Mouse (Mus musculus) forelimb bud, embryonic 11.5 days (tissue): ENCODE measurements around the gene Guca1b.
A peak's percentile ranks its signal among the peaks of the same experiment; 100 is the strongest.

Experiments used
- DNase-seq: peaks from one replicate; pipeline ENCODE4 v3.0.0-alpha.2; 2012; ENCODE audit warnings: low read depth, low spot score

The Guca1b gene

DNA sequence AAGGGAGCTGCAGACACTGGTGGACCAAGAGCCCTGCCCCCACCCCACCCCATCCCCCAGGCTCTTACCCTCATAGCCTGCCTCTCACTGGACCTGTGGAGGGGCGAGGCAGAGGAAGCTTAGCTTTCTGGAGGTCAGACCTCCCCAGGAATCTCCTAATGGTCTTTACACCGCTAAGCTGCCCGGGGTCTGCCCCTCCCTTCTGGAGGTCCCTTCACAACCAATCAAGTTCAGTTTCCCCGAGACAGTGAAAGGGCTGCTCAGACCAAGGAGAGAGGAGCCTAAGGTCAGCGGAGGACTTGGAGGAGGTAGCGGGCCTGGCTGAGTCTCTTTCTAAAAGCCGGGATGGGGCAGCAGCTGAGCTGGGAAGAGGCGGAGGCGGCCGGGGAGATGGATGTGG lies at the start of gene Guca1b:
Gene Guca1b, plus strand, starts transcription at position 249 of the 400 bp plus-strand sequence.
- no peak for DNase-seq

DNA sequence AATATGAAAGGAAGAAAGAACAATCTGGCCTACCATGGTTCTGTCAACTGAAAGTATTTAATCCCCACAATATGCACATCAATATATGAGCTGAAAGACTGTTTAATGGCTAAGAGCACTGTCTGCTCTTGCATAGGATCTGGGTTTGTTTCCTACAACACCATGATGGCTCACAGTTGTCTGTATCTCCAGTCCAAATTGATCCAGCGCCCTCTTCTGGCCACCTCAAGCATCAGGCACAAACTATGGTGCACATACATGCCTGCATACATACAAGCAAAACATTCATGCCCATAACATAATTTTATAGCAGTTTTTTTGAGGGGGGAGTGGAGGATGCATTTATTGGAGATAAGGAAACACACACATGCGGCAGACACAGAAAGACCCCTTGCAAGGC lies 42.1 kb upstream of the Guca1b start:
- DNase-seq, result no peak

DNA sequence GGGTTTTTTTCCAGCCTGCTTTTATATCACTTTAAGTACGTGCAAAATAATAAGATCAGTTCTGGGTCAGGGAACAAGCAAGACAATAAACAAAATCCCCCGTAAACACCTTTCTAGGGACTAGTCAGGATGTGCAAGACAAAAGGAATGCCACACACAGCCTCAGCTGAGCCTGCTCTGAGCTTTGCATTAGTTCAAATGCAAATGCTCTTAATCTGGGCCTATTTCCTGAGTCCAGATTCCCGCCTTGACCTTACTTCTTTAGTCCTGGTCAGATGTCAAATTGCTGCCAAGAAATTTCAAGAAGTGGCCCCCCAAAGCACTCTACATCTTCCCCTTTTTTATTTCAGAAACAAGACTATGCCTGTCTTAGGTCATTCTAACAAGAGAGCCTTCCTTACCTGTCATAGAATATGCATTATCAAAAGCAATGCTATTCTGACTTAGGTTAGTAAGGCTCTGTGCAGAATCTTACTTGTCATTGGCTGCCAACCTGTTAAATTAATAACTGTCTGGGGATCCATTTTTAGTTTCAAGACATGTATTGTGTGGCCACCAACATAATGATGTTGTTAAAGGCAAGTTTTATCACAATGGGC lies 35.4 kb upstream of the Guca1b start:
- DNase-seq, result no peak

DNA sequence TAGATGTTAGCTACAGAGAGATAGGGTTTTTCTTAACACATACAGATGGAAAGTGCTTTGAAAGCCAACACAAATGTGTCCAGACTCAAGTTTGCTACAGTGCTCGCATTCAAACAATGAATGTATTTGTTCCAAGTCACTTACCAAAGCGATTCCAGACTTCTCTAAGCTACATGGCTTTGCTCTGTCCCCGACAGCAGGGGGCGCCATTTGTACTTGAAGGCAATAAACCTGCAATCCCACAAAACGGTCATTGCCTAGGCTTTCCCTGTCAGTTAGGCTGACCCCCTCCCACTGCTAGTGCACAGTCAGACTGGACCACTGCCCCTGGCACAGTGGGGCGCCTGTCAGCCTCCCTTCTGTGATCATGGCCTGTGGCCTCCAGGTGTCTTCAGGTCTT lies 25.2 kb upstream of the Guca1b start:
- DNase-seq, result peak; percentile 14

DNA sequence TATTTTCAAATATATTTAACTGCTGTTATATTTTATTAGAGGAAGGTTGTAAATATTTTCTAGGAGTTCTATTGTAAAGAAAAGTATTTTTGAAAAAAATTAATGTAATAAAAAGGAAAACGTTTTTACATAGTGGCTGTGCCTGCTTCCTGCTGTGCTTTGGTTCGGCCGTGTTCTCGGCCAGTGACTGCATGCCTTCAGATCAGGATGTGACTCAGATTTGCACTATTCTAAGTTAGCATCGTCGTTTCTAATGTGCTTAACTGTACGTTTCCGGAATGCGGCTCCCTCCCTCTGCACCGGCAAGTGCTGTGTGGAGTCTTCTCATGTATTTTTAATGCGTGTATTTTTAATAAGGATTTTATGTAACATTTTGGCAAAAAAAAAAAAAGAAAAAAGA lies 23.9 kb upstream of the Guca1b start:
- DNase-seq, result no peak

DNA sequence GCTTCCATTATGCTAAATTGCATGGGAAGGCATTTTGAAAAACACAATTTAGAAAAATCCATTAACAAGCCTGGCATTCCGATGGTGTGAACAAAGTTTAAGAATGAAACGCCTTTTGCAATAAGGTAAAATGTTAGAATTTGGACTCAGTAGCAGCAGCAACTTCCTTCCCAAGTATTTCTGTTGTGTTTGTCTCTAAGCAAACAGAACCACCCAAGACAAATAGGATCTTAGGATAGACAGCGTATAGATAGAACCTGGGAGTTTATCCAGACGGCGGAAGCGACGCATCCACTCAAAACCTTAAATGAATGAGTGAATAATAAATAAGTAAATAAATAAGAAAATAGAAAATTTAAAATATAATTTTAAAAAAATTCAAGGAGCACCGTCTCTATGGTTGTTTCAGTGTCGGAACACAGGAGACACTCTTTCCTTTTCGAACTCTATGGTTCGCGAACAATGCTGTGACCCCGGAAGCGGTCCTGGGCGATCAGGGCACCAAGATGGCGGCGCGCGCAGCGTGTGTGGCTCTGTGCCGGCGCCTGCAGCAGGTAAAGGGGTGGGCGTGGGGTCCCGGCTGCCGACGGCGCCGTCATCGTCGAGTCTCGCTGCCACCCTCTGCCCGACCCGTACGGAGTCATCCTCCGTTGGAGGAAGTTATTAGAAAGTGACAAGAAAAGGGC lies 16.6 kb upstream of the Guca1b start, which contains the start of gene Mrps10:
Gene Mrps10, plus strand, starts transcription at position 487 of the 686 bp plus-strand sequence.
- peak; percentile 91 for DNase-seq

DNA sequence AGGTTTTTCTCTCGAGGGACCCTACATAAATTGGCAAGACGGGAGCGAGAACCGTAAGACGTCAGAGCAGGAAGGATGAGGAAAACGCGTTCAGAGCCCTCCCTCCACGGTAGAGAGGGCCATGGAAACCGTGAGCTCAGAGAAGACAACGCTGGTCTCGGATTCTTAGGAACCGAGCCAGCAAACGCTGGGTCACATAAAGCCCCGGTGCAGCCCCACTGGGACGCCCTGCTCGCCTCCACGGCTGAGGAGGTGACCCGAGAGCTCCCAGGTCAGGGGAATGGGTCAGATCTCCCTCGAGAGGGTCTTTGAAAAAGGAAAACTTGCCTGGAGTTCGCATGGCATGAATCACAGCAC lies 16.1 kb upstream of the Guca1b start:
- DNase-seq, result no peak

DNA sequence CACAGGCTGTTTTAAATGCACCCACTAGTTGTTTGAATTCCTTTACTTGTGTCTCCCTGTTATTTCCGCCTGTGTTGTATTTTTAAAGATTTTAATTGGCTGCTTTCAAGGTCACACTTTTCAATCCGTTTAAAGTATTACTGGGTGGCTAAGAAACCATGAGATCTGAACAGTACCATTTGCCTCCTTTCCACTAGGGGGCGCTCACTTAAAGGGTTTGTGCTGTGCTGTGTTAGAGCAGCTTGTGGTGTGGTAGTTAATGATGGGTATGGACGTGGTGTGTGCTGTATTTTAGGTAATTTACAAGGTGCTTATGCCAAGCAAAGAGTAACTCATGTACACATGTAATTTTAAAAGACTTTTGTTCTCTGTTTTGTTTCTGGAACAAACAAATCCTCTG lies 13.7 kb upstream of the Guca1b start:
- DNase-seq, result peak; percentile 34

DNA sequence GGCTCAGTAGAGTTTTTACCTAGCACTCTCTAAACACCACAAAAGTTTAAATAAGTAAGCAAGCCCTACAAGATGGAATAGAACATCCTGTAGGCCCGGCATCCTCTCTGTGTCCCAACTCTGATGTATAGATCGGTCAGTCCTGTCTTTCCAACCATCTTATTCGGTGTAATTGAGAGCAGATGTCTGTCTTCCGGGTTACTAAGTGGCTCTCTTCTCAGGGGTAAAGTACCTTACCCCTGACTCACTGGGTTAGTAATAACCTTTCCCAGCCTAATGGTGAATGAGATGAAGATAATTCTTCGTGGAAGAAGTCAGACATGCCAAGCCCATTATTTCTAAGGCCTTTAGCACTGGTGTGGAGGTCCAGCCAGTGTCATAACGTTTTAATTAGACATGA lies 11.2 kb upstream of the Guca1b start:
- no peak for DNase-seq

DNA sequence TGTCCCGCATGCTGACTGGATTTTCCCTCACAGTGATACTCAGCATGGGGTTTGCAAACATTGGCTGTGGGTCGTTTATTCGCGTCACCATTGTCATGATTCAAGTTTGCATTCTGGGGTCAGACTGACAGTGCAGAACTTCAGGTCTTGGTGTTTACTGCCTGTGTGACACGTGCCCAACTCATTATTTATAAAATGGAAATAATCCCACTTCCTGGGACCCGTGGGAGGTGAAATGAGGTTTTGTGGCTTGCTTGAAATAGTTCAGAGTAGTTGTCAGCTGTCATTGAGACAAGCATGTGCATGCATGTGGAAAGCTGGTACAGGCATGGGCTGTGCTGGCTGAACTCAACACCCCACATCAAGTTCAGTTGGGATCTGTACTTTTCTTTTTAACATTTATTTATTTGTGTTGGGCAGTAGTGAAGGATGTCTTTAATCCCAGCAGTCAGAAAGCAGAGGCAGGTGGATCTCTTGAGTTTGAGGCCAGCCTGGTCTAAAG lies 8.4 kb upstream of the Guca1b start:
- no peak for DNase-seq

DNA sequence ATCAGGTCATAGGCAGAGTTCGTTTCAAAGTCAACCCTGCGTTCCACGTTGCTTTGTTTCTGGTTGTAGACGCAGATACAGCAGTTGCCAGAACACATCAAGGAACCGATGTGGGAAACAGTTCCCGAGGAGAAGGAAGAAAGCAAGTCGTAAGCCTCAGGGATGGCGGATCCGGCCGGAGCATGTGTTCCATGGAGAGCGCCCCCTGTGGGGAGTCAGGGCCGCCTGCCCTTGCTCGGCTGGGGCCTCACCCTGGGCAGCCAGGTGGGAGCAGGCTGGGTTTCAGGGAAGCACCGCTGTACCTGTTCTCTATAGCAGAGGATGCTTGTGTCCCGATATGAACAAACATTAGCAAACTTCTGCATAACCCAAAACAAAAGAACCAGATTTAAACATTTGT lies 7.1 kb upstream of the Guca1b start:
- DNase-seq, result no peak

DNA sequence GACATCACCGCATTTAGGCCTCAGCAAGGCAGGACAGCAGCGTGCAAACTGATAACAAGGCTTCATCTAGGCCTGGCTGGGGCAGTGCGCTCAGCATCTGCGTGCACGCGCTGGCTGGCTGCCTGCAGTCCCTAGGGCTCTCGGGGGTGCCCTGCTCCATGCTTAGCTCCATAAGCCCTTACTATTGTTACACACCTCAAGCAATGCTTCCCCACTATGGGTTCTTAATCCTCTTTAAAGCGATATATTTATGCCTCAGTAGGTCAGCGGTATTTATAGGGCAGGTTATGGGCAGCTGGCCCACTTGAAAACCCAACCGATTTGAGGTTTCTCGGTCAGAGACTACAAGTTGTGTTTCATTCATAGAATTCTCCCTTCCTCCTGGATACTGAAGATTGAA lies 3.3 kb upstream of the Guca1b start:
- DNase-seq, result no peak

DNA sequence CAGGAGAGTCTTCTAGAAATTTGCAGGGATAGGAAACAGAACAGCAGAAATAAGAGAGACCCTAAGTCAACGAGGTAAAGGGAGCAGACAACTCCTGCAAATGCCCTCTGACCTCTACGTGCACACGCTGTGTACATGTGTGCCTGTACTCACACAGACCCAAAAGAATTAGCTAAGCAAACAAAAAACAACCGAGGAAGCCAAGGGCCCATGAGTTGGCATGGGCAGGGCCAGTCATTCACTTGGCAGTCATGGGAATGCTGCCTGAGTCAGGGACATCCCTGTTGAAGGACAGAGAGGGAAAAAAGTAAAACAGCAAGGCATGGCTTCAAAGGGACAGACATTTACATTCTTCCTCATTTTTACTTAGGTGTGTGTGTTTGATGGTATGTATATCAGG lies 1.9 kb upstream of the Guca1b start:
- no peak for DNase-seq

DNA sequence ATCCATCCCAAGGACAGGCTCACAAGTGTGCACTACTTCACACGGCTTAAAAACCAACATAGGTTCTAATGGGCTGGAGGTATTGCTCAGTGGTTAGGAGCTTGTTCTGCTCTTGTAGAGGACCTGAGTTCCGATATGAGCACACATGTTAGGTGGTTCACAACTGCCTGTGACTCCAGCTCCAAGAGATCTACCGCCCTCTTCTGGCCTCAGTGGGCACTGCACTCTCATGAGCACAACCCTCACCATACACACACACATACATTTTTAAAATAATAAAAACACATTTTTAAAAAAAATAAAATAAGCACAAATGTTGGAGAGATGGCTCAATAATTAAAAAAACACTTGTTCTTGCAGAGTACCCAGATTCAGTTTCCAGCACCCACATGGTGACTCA lies 1.1 kb upstream of the Guca1b start:
- DNase-seq, result no peak

DNA sequence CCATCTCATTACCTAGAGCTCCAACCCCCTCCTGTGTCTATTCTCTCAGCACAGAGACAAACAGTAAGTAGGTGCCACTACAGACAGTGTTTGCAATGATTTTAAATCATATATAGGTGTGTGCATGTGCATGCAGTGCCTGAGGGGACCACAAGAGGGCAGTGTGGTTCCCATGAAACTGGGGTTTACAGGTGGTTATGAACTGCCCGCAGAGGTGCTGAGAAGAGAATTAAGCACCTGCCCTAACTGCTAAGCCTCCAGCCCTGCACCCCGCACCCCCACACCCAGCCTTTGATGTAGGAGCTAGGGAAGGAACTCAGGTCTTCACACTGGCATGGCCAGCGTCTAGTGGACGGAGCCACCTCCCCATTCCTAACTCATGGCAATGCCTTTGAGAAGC lies 1.5 kb downstream of the Guca1b start:
- peak; percentile 56 for DNase-seq

DNA sequence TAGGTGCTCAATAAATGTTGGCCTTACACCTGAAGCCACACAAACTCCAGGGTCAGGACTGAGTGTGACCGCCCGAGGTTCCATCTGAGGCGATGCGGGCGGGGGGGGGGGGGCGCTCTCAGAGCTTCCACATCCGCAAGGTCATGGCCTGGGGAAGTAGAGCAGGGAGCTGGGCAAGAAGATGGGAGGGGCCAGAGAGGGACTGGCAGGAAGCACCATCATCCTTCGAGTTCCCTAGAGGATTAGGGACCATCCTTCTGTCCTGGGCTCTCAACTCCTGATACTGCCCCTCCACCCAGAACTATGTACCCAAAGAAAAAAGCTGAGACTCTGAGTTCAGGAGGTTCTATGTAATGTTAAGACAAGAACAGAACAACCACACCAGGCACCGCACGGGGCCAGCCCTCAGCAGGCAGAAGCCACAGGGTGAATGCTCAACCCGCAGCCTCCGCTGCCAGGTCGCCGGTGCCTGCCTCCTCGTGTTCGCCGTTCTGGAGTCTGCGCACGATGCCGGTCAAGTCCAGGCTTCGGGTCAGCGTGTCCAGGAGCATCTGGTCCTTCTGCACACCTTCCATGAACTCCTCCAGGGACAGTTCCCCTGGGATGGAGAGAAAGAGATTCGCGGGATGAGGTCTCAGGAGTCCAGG lies 9.2 kb downstream of the Guca1b start:
- no peak for DNase-seq

DNA sequence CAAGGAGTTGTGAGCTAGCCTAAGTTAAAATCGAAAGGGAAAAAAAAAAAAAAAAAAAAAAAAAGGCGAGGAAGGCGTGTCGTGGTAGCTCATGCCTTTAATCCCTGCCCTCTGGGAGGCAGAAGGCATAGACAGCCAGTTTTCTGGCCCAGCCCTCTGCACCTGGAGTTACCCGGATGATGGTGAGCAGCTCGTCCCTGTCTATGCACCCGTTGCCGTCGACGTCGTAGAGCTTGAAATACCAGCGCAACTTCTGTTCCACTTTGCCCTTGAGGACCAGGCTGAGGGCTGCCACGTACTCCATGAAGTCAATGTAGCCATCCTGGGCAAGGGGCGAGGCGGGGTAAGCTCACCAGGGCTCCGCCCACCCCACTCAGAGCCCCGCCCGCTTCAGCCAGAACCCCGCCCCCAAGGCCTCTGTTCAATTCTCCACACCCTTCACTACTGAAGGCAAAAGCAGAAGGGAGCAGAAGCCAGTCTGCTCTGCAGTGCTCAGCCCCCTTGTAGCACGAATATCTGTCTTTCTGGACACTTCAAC lies 10.3 kb downstream of the Guca1b start:
- no peak for DNase-seq

DNA sequence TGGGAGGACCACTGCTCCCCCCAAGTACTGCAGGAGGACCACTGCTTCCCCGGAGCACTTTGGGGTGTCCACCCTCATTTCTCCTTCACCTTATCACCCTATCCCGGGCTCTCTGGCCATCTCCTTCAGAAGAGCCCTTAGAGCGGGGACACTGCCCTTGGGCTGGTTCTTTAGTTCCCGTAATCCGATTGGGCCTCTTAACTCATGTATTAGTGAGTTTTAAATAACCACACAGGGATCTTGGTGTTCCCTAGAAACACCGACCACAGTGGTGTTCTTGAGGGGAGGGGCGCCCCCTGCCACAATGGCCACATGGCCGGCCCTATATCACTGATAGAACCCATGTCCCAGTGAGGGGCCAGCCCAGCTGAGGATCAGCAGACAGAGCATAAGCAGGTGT lies 13.9 kb downstream of the Guca1b start:
- no peak for DNase-seq

DNA sequence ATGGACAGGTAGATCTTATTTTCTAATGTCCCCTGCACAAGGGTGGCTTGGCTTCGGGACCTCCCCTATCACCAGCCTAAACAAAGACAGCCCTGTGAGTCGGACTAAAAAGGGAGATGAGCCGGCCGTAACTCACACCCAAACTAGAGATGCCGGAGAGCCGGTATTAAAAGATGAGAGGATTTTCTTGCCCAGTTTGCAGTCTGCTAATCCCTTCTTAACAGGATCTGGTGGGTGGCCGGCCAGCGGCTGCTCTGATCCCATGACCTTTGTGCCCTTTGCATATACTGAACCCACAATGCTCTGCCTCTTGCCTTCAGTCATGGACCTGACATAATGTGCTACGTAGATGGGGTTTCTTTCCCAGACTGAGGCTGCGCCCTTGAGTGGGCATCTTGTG lies 15.3 kb downstream of the Guca1b start, which contains the start of gene Guca1a:
Gene Guca1a, minus strand, starts transcription at position 134 of the 400 bp plus-strand sequence.
- no peak for DNase-seq

DNA sequence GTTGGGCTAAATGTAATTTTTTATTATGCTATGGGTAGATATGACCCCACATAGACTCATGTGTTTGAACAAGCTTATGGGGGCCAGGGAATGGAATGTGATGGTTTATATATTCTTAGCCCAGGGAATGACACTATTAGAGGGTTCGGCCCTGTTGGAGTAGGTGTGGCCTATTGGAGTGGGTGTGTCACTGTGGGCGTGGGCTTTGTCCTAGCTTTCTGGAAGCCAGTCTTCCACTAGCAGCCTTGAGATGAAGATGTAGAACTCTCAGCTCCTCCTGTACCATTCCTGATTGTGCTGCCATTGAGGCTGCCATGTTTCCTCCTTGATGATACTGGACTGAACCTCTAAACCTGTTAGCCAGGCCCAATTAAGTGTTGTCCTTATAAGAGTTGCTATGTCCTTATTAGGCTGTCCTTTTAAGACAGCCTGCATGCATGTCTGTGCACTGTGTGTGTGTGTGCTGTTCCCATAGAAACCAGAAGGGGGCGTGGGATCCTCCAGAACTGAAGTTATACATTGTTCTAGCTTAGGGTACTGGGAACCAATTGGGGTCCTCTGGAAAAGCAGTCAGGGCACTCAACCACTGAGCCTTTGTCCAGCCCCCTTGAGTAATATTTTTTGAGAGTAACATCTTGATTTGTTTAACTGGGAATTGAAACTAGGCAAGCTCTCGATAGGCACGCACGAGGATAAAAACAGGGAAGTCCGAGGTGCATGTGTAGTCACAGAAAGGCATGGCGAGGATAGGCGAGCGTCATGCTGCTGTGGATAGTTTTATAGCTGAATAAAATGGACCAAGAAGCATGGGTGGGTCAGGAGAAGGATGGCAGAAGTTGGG lies 22.7 kb downstream of the Guca1b start:
- DNase-seq, result no peak

DNA sequence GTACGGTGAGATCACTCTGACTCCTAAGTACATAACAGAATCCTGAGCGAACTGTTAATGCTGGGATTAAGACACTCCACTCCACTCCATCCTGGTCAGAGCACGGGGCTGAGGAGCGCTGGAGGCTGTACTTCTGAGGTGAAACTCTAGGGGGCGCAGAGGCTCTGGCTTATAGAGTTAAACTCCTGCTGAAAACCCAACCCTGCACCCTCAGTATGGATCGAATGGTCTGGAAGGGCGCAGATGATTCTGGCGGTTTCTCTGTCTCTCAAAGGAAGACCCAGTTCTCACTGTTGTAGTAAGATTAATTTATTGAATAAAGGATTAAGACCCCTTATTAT lies 23.3 kb downstream of the Guca1b start:
- DNase-seq, result peak; percentile 57
